Mouse (Mus musculus): ENCODE data around the gene Vps35l.

Vps35l gene

DNA sequence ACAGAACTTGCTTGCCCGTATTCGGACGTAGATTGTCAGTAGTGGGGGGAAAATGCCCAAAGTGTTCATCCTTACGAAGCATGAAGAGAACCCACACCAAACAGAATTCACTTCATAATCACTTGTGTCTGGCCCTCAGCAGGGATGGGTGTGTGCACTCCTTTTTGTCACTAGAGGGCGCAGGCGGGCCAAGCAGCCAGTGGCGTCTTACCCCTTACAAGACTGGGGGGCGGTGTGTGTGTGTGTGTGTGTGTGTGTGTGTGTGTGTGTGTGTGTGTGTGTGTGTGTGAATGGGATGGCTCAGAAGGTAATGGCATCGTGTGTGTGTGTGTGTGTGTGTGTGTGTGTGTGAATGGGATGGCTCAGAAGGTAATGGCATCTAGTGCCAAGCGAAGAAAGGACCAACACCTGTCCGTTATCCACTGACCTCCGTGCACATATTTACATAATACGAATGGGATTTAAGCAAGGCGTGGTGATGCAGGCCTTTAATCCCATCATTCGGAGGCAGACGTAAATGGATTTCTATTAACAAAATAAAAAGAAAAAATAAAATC lies at the start of gene Vps35l:
Gene Vps35l, plus strand, starts transcription at position 252 of the 557 bp plus-strand sequence.
- peak; percentile 73 for DNase-seq (ENCODE audit: low read depth, low spot score)

DNA sequence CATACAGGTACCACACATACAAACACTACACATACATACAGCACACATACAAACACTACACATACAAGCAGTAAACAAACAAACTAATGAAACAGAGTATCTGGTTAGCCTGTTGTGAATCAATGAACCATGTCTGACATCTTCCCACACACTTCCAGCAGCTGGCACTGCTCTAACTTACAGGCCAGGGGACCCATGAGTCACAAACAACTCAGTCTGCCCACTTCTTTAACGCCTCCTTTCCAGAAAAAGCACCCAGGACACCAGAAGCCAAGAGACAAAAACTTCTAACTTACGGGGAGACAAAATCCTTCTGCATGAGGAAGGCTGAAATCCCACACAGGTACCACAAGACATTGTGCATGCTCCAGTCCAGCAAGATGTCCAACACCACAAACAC lies 48.7 kb upstream of the Vps35l start:
- no peak for DNase-seq (ENCODE audit: low read depth, low spot score)

DNA sequence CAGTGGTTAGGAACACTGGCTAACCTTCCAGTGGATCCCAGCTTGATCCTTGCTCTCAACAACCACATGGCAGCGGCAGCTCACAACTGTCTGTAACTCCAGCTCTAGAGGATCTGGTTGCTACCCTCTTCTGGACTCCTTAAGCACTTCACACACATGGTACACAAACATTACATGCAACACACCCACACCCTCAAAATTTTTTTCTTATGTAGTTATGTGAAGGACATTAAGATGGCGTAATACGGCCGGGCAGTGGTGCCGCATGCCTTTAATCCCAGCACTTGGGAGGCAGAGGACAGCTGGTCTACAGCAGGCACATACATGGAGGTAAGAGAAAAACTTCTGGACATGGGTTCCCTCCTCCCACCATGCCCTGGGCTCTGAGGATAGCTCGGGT lies 43.9 kb upstream of the Vps35l start:
- DNase-seq (ENCODE audit: low read depth, low spot score) = no peak

- no peak for DNase-seq (ENCODE audit: low read depth, low spot score)
These were observed 42.9 kb upstream of the Vps35l start for GRCm38 (mm10) chr7:118697168-118697567.

DNA sequence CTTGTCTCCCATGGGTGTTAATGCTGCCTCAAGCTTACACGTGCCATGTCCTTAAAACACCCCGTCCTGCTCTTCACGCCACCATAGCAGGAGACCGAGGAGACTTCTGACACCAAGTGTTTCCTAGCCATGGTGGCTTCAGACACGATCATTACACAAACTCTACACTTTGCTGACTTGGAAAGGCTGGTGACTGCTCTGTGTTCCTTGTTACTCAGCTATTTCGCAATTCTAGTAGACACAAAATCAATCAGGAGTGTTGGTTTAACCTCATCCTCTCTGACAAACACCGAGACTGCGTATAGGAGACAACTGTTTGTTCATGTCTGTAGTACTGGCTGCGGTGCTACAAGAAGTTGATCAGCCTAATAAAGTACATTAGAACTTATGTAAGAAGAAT lies 41.1 kb upstream of the Vps35l start:
- no peak for DNase-seq (ENCODE audit: low read depth, low spot score)

DNA sequence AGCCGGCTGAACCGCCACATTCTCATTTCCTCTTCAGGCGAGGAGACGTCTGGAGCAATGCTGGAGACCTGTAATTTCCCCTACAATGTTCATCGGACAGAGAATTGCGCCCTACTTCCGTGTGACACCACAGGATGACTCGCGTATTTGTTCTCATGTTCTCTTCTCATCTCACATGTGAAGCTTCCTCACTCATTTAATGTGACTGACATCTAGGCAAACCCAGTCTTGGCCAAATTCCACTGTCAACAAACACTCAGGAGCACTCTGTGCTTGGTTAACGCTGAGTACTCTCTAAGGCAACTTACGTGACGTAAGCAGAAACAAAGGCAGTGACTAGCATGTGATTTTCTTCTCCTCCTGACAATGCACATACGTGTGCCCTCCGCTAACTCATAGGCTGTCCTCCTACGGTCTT lies 36.9 kb upstream of the Vps35l start:
- no peak for DNase-seq (ENCODE audit: low read depth, low spot score)

DNA sequence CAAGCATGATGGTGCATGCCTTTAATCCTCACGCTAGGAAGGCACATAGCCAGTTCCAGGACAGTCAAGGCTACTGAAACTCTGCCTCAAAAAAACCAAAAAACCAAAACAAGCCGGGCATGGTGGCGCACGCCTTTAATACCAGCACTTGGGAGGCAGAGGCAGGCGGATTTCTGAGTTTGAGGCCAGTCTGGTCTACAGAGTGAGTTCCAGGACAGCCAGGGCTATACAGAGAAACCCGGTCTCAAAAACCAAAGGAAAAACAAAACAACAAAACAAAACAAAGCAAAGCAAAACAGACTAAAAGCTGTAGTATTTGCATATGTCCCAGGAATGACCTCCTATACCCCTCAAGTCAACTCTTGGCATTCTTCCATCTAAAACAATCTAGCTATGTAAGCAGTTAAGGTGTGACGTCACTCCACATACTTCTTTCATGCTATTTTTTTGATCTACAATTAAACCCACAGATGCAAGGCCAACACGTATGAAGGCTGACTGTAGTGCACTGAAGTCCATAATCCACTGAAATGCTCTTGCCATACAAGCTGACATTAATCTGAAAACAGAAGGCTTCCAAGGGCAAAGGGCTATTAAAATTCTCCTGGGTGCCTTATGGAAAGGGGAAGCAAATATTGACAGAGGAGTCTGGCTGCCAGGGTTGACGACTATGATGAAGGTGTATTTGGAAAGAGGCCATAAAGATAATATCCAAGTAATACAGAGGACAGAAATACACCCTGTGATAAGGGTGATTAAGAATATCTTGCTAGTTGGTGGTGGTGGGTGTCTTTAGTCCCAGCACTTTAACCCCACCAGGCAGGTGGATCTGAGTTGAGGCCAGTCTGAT lies 35.8 kb upstream of the Vps35l start:
- DNase-seq (ENCODE audit: low read depth, low spot score) = peak; percentile 26

- DNase-seq (ENCODE audit: low read depth, low spot score) = peak; percentile 69
These were observed 34.7 kb upstream of the Vps35l start, which contains the start of gene Gde1 for GRCm38 (mm10) chr7:118705101-118705961. Gene Gde1 (minus strand): TSS chr7:118705778.

DNA sequence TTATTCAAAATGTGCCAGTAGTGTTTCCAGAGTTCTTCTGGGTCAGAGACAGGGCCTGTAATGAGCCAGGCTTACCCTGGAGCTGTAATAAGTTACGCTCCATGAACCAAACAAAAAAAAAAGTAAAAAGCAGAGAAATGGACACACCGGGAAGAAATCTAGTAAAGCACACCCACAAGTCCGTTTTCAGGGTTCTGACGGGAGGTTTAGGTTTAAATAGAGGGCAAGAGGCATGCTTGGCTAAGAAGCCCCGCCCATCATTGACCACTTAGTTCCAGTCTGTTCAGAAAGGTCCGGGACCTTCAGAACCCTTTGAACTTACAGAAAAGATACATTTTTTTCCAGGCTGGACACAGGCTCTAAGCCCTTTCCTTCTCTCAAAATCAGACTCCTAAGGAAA lies 34.0 kb upstream of the Vps35l start:
- DNase-seq (ENCODE audit: low read depth, low spot score) = no peak

DNA sequence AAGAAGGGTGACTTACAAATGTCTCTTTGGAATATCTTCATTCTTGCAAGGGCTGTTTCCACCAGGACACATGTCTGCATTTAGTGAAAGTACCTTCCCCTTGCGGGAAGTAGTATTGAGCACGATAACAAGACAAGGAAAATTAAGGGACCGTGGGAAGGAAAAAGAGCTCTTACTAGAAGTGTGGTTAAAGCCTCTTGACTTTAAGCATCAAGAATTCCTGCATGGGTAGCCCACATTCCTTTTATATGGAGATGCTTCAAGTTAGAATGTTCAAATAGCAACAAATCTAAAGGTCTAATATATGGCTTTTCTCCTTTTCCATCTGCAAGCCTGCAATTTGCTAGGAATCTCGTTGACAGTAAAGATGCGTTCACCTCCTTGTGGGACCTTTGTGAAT lies 33.5 kb upstream of the Vps35l start:
- DNase-seq (ENCODE audit: low read depth, low spot score) = no peak

GRCm38 (mm10) chr7:118707216-118707615 lies 32.8 kb upstream of the Vps35l start:
- no peak for DNase-seq (ENCODE audit: low read depth, low spot score)

GRCm38 (mm10) chr7:118708002-118708401 lies 32.0 kb upstream of the Vps35l start:
- no peak for DNase-seq (ENCODE audit: low read depth, low spot score)

DNA sequence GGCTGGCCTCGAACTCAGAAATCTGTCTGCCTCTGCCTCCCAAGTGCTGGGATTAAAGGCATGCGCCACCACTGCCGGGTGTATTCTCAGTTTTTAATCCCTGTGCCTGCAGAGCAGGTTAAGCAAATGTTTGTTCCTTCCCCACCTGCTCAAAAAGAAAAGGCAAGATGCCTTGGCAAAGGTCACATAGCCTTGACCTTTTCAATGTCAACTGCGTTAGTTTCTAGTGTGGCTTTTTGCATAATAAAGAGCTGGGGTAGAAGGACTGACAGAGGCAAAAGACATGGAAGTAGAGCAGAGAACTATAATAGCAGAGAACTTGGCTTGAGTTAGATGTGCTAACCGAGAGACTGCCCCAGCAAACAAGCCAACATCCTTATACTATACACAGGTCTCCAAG lies 29.2 kb upstream of the Vps35l start:
- no peak for DNase-seq (ENCODE audit: low read depth, low spot score)

DNA sequence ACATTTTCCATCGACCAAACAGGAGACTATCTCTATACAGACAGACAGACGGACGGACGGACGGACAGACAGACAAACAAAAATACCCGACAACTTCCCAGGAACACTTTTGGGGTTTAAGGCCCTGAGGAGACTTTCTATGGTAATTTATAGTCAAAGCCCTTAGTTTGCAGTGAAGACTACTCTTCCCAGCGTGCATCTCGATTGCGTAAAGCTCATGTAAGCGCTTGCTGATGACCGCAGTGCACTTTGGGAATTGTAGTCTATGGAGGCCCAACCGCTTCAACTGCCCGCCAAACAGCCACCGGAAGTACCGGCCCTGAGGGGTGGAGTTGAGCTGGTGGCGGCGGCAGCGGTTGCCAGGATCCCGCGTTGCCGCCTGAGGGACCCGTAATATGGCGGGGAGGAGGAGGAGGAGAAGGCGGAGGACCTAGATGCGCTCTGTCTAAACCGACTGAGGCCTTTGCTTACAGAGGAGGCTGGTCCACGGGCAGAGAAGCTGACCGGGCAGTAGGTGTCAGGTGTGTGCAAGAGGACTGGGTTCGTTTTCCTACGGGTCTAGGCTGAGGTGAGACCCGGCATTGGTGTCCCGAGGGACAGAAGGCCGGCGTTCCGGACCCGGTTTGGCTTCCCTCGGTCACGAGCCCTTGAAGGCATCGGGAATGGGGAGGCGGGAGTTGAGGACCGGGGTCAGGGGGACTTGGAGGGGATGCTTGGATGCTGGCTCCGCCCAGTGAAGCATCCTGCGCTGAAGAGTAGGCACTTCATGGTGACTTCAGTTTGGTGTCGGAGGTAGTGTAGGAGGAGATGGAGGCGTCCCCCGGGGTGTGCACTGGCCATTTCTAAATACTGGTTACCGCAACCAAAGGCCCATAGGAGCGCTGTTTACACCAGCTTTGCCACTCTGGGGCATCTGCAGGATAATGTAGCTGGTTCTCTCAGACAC lies 27.5 kb upstream of the Vps35l start, which contains the start of gene Ccp110:
Gene Ccp110, plus strand, starts transcription at position 325 of the 946 bp plus-strand sequence.
- peak; percentile 94 for DNase-seq (ENCODE audit: low read depth, low spot score)

- no peak for DNase-seq (ENCODE audit: low read depth, low spot score)
These were observed 25.2 kb upstream of the Vps35l start for GRCm38 (mm10) chr7:118714873-118715272.

DNA sequence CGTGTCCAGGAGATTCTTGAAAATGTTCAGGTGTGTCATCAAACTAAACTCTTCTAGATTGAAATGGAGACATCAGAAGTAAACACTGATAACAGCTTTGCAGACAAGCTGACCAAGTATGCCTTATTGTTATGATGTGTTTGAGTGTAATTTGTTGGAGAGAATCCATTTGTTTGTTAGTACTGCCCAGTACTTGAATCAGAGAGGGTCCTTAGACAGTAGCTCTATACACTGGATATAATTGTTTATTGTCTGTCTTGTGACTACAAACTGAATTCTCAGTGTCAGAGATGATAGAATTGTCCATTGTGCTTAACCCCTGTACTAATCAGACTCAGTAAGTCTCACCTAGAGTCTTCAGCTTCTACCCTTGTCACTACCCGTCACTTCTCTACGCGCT lies 22.0 kb upstream of the Vps35l start:
- no peak for DNase-seq (ENCODE audit: low read depth, low spot score)

DNA sequence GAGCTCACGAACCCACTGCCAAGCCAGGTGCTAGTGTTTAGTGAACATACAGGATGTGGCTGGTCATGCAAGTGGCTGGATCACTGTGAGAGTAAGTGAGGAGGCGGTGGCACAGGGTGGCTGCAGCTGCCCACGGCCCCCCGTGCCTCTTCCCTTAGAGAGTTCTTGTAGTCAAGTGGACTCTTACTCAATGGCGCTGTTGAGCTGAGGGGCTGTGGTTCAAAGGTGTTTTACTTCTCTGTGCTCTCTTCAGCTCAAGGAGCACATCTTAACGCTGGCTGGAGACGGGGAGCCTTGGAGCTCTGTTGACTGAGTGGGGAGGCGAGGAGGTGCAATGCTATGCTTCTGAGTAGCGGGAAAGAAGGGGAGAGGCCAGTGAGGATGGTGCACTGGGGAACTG lies 16.1 kb upstream of the Vps35l start:
- DNase-seq (ENCODE audit: low read depth, low spot score) = no peak

GRCm38 (mm10) chr7:118725459-118725858 lies 14.6 kb upstream of the Vps35l start:
- DNase-seq (ENCODE audit: low read depth, low spot score) = no peak

GRCm38 (mm10) chr7:118728846-118729587 lies 11.0 kb upstream of the Vps35l start:
- no peak for DNase-seq (ENCODE audit: low read depth, low spot score)

DNA sequence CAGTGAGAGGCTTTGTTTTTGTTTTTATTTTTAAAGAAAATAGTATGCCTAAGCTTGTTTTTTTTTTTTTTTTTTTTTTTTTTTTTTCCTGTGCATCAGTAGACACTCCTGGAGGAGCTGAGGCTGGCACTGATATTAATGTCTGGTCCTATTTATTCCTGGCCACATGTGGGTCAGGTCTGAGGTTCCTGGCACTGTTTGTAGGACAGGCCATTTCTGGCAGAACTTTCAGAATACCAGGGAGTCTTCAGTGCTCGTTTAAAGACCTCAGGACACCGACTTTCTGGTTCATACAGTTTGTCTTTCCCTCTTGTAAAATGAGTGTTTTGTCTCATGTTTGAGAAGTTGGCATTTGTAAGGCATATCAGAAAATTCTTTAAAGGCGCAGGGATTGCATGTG lies 8.2 kb upstream of the Vps35l start:
- DNase-seq (ENCODE audit: low read depth, low spot score) = no peak

Data from c-Kit-negative CD71-positive TER-119-positive erythroid progenitor cells, embryonic 14.5 days (primary cell).